In genomic region chr10:87109038-87109771, GRCm38 (mm10) we compare ENCODE assay signal across 21 mouse cellular contexts. TPM values are rescaled to one million over a fixed set of nuclear protein-coding genes. Genes with fewer than 3 reads are reported as not detected.
DNase-seq lines count a peak whose midpoint lies in the region; ATAC-seq and TF ChIP-seq lines count a peak whose summit lies in the region.
"Had no signal": no experiment of that assay in that cellular context is flagged by ENCODE, and none has a peak within 500 bp of the region (broad histone marks: within the 10 kb centered on the region; RNA-seq: fewer than 3 reads in every experiment).

No protein-coding gene starts in this region.

- H3K9ac ChIP-seq in midbrain, embryonic 15.5 days, result no peak overlapping the region
- H3K9ac ChIP-seq: limb, embryonic 15.5 days; neural tube, embryonic 13.5 days had no signal

- 0 out of 2 replicates have a peak, but pooled peaks cover 4% of the 10 kb centered on the region for H3K4me1 ChIP-seq in midbrain, embryonic 15.5 days
- no peaks in the 10 kb centered on the region for H3K4me1 ChIP-seq in lung, adult 2 months (ENCODE audit: control insufficient read depth, insufficient read depth, low read length)
- H3K4me1 ChIP-seq: limb, embryonic 15.5 days; megakaryocyte, embryonic 14.5 days; neural tube, embryonic 13.5 days had no signal

- H3K27me3 ChIP-seq in midbrain, embryonic 15.5 days (replicated peaks), result peaks cover 6% of the 10 kb centered on the region; the same call in 1 of the 2 replicates
- H3K27me3 ChIP-seq: limb, embryonic 15.5 days; megakaryocyte, embryonic 14.5 days; neural tube, embryonic 13.5 days had no signal

- H3K36me3 ChIP-seq in midbrain, embryonic 15.5 days (replicated peaks), result no peaks in the 10 kb centered on the region
- H3K36me3 ChIP-seq: limb, embryonic 15.5 days; neural tube, embryonic 13.5 days had no signal

- H3K4me2 ChIP-seq in midbrain, embryonic 15.5 days, result no peak overlapping the region
- H3K4me2 ChIP-seq: limb, embryonic 15.5 days; neural tube, embryonic 13.5 days had no signal

- H3K27ac ChIP-seq in midbrain, embryonic 15.5 days, result no peak overlapping the region
- H3K27ac ChIP-seq: limb, embryonic 15.5 days; neural tube, embryonic 13.5 days had no signal

- no peak for ATAC-seq in midbrain, embryonic 15.5 days (replicated peaks)
- ATAC-seq: hindbrain, embryonic 16.5 days had no signal

- TF ChIP-seq POLR2A in lung, adult 2 months (IDR thresholded peaks at IDR 0.05; ENCODE audit: borderline replicate concordance, extremely low read depth, low read depth, low read length), result no peak

- peak; percentile 20 to 62 for DNase-seq in frontal cortex, adult 2 months (ENCODE audit: extremely low spot score in 1 of 2, low spot score in 1 of 2)
- no peak for DNase-seq in frontal cortex, postnatal 10 days (ENCODE audit: low spot score in 2 of 2)
- peak; percentile 47 to 50 for DNase-seq in right cerebral cortex, adult 2 months (ENCODE audit: low spot score in 2 of 2)
- DNase-seq in right cerebral cortex, postnatal 14 days, result no peak
- DNase-seq in layer of hippocampus, adult 8-10 months (ENCODE audit: low spot score in 2 of 2), result peak; percentile 29 to 42
- DNase-seq in lung, adult 2 months, result no peak
- DNase-seq: cerebellum, adult 9-11 months; gastrocnemius, postnatal 10 days; heart, postnatal 10 days; kidney, adult 18-20 months; kidney, postnatal 25 days; lung, postnatal 10 days; thymus, postnatal 36 days had no signal

- no peak for TF ChIP-seq CTCF in lung, adult 2 months (IDR thresholded peaks at IDR 0.05; ENCODE audit: insufficient read depth, low read length)

- WGBS in midbrain, embryonic 15.5 days, result 70% methylated on average over 10 of the region's 10 CpGs
- WGBS in lung, adult 2 months, result 79% methylated on average over 10 of the region's 10 CpGs

- H3K4me3 ChIP-seq in midbrain, embryonic 15.5 days, result no peak overlapping the region
- no peak overlapping the region for H3K4me3 ChIP-seq in lung, adult 2 months (replicated peaks; ENCODE audit: extremely low read depth, low read depth, low read length)
- H3K4me3 ChIP-seq: limb, embryonic 15.5 days; megakaryocyte, embryonic 14.5 days; neural tube, embryonic 13.5 days had no signal

- H3K9me3 ChIP-seq in midbrain, embryonic 15.5 days, result no peaks in the 10 kb centered on the region
- H3K9me3 ChIP-seq: limb, embryonic 15.5 days; megakaryocyte, embryonic 14.5 days; neural tube, embryonic 13.5 days had no signal

RNA-seq across cellular contexts. Expression of gene 1700113H08Rik, which starts 51.4 kb away (rescaled TPM):
- polyA plus RNA-seq in frontal cortex, adult 2 months (2012; rRNA removed), result not detected in 2 replicates
- total RNA-seq in layer of hippocampus, adult 8-10 months (2022), result not detected
- 0.23 TPM in 1 of 2 replicates, not detected in the other for polyA plus RNA-seq in midbrain, embryonic 15.5 days (2015; fragmentation: Nextera tagmentation; extraction: Ambion mirVana)
- not detected in 2 replicates for polyA plus RNA-seq in lung, adult 2 months (2012; rRNA removed)
- total RNA-seq: adrenal gland, adult 18-20 months; left cerebral cortex, adult 8-10 months; monocyte, adult 5-6 weeks had no signal
- polyA plus RNA-seq: limb, embryonic 15.5 days had no signal

Comparison
In these comparisons a context has a peak if more than half of its experiments do, and no peak if none do; other contexts are left out.
1. DNase-seq: peak in frontal cortex, adult 2 months (2 of 2), right cerebral cortex, adult 2 months (2 of 2) and layer of hippocampus, adult 8-10 months (2 of 2); none in frontal cortex, postnatal 10 days (0 of 2), right cerebral cortex, postnatal 14 days (single experiment) and lung, adult 2 months (single experiment).